Mouse (Mus musculus) testis, postnatal 10 days (tissue): ENCODE measurements around the gene Pithd1.
"Not testable (repeated sequence)": the region's sequence is repeated elsewhere in the genome, so short reads cannot be mapped to it uniquely, and the experiment has no call there.

ENCODE experiments used
- DNase-seq: peaks from one replicate; pipeline ENCODE4 v3.0.0; 2021; ENCODE audit warnings: low spot score

The Pithd1 gene

GRCm38 (mm10) chr4:135961709-135962108 is 25.4 kb downstream of the Pithd1 start:
- no peak for DNase-seq

- DNase-seq, result peak; percentile 90
These were observed 26.3 kb downstream of the Pithd1 start for GRCm38 (mm10) chr4:135960717-135961116.

GRCm38 (mm10) chr4:135958354-135958753 is 28.7 kb downstream of the Pithd1 start:
- DNase-seq, result no peak

GRCm38 (mm10) chr4:135955886-135956285 is 31.2 kb downstream of the Pithd1 start:
- DNase-seq, result peak; percentile 40

- DNase-seq, result peak; percentile 88
These were observed 32.8 kb downstream of the Pithd1 start for GRCm38 (mm10) chr4:135954241-135954640.

GRCm38 (mm10) chr4:135953179-135953578 is 33.9 kb downstream of the Pithd1 start:
- DNase-seq, result no peak

- DNase-seq, result no peak
These were observed 35.6 kb downstream of the Pithd1 start for GRCm38 (mm10) chr4:135951505-135951904.

- no peak for DNase-seq
These were observed 36.7 kb downstream of the Pithd1 start for GRCm38 (mm10) chr4:135950365-135950764.

GRCm38 (mm10) chr4:135949911-135950310 is 37.2 kb downstream of the Pithd1 start:
- peak; percentile 41 for DNase-seq

- no peak for DNase-seq
These were observed 37.6 kb downstream of the Pithd1 start for GRCm38 (mm10) chr4:135949475-135949874.

- no peak for DNase-seq
These were observed 38.9 kb downstream of the Pithd1 start for GRCm38 (mm10) chr4:135948142-135948541.

- no peak for DNase-seq
These were observed 40.3 kb downstream of the Pithd1 start for GRCm38 (mm10) chr4:135946659-135947301.

- DNase-seq, result peak; percentile 98
These were observed 40.8 kb downstream of the Pithd1 start, which contains the start of gene Hmgcl for GRCm38 (mm10) chr4:135946278-135946658. Hmgcl (plus strand) TSS chr4:135946448.

- no peak for DNase-seq
These were observed 41.4 kb downstream of the Pithd1 start for GRCm38 (mm10) chr4:135945706-135946105.

GRCm38 (mm10) chr4:135943389-135943788 is 43.7 kb downstream of the Pithd1 start:
- no peak for DNase-seq

GRCm38 (mm10) chr4:135942193-135942592 is 44.9 kb downstream of the Pithd1 start:
- no peak for DNase-seq

GRCm38 (mm10) chr4:135941026-135941425 is 46.0 kb downstream of the Pithd1 start:
- DNase-seq, result not testable (repeated sequence)

- DNase-seq, result no peak
These were observed 48.2 kb downstream of the Pithd1 start for GRCm38 (mm10) chr4:135938858-135939257.

GRCm38 (mm10) chr4:135935502-135935901 is 51.6 kb downstream of the Pithd1 start:
- no peak for DNase-seq

- DNase-seq, result no peak
These were observed 52.2 kb downstream of the Pithd1 start for GRCm38 (mm10) chr4:135934708-135935500.

- no peak for DNase-seq
These were observed 55.2 kb downstream of the Pithd1 start for GRCm38 (mm10) chr4:135931832-135932231.

- DNase-seq, result no peak
These were observed 56.8 kb downstream of the Pithd1 start for GRCm38 (mm10) chr4:135930239-135930638.

- DNase-seq, result no peak
These were observed 57.2 kb downstream of the Pithd1 start for GRCm38 (mm10) chr4:135929828-135930227.
